Mouse (Mus musculus) spleen, adult 2 months (tissue): ENCODE measurements around the gene Mpv17l2. TPM values are rescaled to one million over a fixed set of nuclear protein-coding genes. Genes with fewer than 3 reads are reported as not detected.
A peak's percentile ranks its signal among the peaks of the same experiment; 100 is the strongest.

Experiments used
- DNase-seq, 2 experiments: peaks; one replicate each; pipeline versions ENCODE4 v3.0.0 to v3.0.0-alpha.2; 2012 to 2021; ENCODE audit warnings: low spot score in 2 of 2, low read depth in 1 of 2
- H3K27ac ChIP-seq: fragments of 200-500 bp; 2 replicates; pipeline ENCODE4 v1.5.1; 2012; ENCODE audit warnings: low read length, inconsistent platforms; ENCODE audit not compliant: insufficient read depth
- H3K27me3 ChIP-seq: fragments of 200-500 bp; 2 replicates; pipeline ENCODE4 v1.6.1; 2012; ENCODE audit warnings: mild to moderate bottlenecking, moderate library complexity, low read length, inconsistent platforms; ENCODE audit not compliant: control insufficient read depth, insufficient read depth
- H3K36me3 ChIP-seq: fragments of 200-500 bp; 2 replicates; pipeline ENCODE4 v1.6.1; 2012; ENCODE audit warnings: mild to moderate bottlenecking, low read length, inconsistent platforms; ENCODE audit not compliant: control insufficient read depth, insufficient read depth
- H3K4me1 ChIP-seq: fragments of 200-500 bp; 2 replicates; pipeline ENCODE4 v1.6.1; 2011; ENCODE audit warnings: inconsistent platforms; ENCODE audit not compliant: control insufficient read depth, insufficient read depth, insufficient read length
- H3K4me3 ChIP-seq: fragments of 200-500 bp; 2 replicates; pipeline ENCODE4 v1.5.1; 2011; ENCODE audit warnings: mild to moderate bottlenecking, inconsistent platforms; ENCODE audit not compliant: insufficient read depth, insufficient read length; ENCODE audit errors: extremely low read depth
- CTCF ChIP-seq: fragments of 200-500 bp; IDR thresholded peaks from 2 replicates; pipeline ENCODE4 v1.5.1; 2011; ENCODE audit warnings: mild to moderate bottlenecking, inconsistent platforms; ENCODE audit not compliant: insufficient read depth, insufficient read length, insufficient replicate concordance; ENCODE audit errors: extremely low read depth
- POLR2A ChIP-seq: fragments of 200-500 bp; IDR thresholded peaks from 2 replicates; pipeline ENCODE4 v1.6.1; 2011; ENCODE audit warnings: low read depth, low read length, inconsistent platforms
- WGBS: fragments of 180-500 bp; shearing (Covaris S2); methylation state at CpG from one replicate; pipeline ENCODE4 v1.1.7; 2018; 5-methylcytosine and 5-hydroxymethylcytosine counted together
- polyA plus RNA-seq: library from polyadenylated mRNA; depleted of rRNA; stranded (reverse); fragments of >200 nt; gene quantifications from 2 replicates; pipeline ENCODE4 v1.2.3, GENCODE M21; 2012

Gene Mpv17l2
- polyA plus RNA-seq, 1 experiment = 37.3 TPM

DNA sequence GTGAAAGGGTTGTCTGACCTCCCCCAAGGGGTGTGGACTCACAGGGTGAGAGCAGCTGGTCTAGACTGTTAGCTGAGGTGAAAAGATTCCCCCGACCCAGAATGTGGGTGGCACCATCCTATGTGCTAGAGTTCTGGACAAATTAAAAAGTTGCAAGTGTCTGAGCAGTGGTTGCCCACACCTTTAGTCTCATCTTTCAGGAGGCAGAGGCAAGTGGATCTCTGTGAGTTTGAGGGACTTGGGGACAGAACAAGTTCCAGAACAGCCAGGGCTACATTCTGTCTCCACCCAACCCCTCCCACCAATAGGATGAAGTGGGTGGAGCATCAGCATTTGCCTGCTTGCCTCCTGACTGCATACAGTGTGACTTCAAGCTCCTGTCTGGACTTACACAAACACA is 1.4 kb upstream of the Mpv17l2 start:
- DNase-seq = no peak
- no peak overlapping the region for H3K27ac ChIP-seq
- WGBS = 51% methylated on average over 1 of the region's 1 CpGs
- peaks cover 13% of the 10 kb centered on the region for H3K36me3 ChIP-seq
- H3K4me3 ChIP-seq = no peak overlapping the region
- TF ChIP-seq CTCF = no peak
- TF ChIP-seq POLR2A = no peak
- no peaks in the 10 kb centered on the region for H3K27me3 ChIP-seq
- peaks cover 18% of the 10 kb centered on the region for H3K4me1 ChIP-seq

DNA sequence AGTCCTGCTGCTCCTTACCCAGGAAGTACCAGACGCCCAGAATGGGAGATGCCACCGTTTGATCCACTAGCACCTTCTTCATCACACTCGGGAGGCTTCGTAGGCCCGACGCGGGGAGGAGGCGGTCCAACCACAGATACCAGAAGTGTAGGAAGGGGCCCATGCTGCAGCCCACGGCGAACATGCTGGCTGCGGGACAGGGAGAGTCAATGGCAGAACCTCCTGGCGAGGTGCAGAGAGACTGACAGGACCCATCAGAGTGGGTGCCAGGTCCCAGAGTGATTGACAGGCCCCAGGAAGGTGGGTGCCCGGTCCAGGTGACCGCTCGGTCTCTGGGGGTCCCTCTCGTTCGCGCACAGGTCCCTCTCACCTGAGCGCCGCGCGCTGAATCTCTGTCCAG is 396 bp downstream of the Mpv17l2 start:
- Histone ChIP-seq H3K36me3 (peaks cover 17% of the 10 kb centered on the region), H3K4me3 (peak overlapping the region; percentile 72), H3K4me1 (peaks cover 16% of the 10 kb centered on the region; the same call in 1 of the 2 replicates), H3K27me3 (no peaks in the 10 kb centered on the region), H3K27ac (peak overlapping the region; percentile 61)
- WGBS = 2% methylated on average over 22 of the region's 22 CpGs
- no peak for TF ChIP-seq POLR2A
- no peak for DNase-seq

DNA sequence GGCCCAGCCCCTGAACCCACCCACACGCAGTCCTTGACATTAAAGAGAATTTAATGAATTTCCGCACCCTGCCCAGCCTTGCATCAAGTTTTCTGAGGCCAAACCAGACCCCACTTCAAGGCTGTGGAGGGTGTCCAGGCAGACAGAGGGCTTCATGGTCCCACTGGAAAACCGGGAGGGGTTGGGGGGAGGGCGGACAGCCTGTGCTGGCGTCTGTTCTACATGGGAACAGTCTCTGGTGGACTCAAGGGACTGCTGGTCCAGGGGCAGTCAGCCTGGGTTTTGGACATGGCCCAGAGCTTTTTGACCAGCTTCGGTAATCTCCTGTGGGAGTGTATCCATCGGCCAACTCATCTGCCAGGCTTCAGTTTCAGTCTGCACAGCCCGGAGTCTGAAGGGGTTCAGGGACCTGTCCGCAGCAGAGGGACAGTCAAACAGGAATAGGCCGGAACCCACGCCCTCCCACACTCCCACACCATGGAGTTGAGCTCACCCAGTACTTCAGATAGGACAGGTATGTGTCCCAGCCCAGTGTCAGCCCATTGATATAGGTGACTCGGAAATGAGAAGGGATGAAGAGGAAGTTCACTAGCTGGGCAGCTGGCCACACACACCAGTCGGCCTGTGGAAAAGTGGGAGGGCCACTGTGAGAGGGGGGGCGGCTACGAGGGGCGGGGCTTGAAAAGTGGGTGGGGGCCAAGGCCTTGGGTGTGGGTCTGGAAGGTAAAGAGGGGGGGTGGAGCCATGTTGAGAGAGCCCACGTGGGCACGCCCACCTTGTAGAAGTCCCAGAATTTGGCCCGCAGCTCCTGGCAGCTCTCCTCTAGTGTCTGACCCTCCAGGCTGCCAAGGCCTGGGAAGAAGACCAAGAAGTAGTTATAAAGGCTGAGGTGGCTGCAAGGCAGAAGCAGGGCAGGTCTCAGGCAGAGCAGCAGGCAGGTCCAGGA is 1.9 kb downstream of the Mpv17l2 start:
- DNase-seq = no peak
- 84% methylated on average over 19 of the region's 19 CpGs for WGBS
- Histone ChIP-seq H3K36me3 (peaks cover 11% of the 10 kb centered on the region), H3K27ac (no peak overlapping the region), H3K4me3 (no peak overlapping the region), H3K4me1 (peaks cover 14% of the 10 kb centered on the region), H3K27me3 (no peaks in the 10 kb centered on the region)
- no peak for TF ChIP-seq POLR2A
- TF ChIP-seq CTCF = no peak

DNA sequence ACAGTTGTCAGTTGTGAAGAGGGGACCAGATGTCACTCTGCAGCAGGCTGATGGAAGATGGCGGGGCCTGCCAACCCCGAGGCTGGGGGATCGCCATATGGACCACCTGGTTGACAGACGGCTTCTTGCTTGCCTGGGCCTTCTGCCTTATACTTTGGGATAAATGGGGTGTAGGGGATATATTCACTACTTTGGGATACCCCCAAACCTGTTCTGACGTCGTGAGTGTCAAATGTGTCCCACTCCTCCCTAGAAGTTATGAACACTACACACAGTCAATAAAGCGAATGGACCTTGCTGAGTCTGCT is 2.5 kb downstream of the Mpv17l2 start:
- H3K27me3 ChIP-seq = no peaks in the 10 kb centered on the region
- H3K4me3 ChIP-seq = no peak overlapping the region
- H3K36me3 ChIP-seq = peaks cover 8% of the 10 kb centered on the region
- peaks cover 15% of the 10 kb centered on the region for H3K4me1 ChIP-seq
- TF ChIP-seq CTCF = no peak
- TF ChIP-seq POLR2A = no peak
- H3K27ac ChIP-seq = no peak overlapping the region
- 92% methylated on average over 7 of the region's 7 CpGs for WGBS
- DNase-seq = peak in 1 of 2 experiments; percentile 2

DNA sequence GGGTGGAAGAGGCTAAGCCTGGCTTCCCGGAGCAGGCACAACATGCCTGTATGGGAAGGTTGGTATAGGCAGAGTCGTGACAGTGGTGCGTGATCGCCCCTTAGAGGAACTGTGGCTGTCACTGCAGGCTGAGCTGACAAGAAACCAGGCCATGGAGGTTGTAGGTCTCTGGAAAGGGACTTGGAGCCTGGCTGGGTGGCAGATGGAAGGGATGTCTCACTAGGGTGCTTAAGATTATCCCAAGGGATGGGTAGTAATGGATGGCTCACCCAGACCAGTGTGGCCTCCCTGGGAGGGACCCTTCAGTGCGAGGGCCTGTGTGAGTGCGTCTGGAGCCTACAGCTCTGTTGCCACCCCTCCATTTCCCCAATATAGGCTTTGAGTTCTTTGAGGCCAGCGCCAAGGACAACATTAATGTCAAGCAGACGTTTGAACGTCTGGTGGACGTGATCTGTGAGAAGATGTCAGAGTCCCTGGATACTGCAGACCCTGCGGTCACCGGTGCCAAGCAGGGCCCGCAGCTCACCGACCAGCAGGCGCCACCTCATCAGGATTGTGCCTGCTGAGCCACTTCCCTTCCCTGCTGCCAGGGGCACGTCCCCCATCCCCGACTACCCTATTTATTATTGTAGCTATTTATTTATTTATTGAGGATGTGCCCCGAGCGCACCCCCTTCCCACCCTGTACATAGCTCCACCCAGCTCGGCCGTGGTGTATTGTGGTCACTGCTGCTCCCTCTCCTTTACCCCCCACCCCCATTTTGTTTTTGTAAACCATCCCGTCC is 3.0 kb downstream of the Mpv17l2 start:
- DNase-seq = peak in 1 of 2 experiments; percentile 20
- no peaks in the 10 kb centered on the region for H3K27me3 ChIP-seq
- 87% methylated on average over 22 of the region's 22 CpGs for WGBS
- H3K4me3 ChIP-seq = no peak overlapping the region
- H3K36me3 ChIP-seq = peaks cover 5% of the 10 kb centered on the region; the same call in 1 of the 2 replicates
- H3K27ac ChIP-seq = no peak overlapping the region
- TF ChIP-seq CTCF (peak; percentile 54; the same call in 1 of the 2 replicates), POLR2A (no peak)
- peaks cover 20% of the 10 kb centered on the region for H3K4me1 ChIP-seq

DNA sequence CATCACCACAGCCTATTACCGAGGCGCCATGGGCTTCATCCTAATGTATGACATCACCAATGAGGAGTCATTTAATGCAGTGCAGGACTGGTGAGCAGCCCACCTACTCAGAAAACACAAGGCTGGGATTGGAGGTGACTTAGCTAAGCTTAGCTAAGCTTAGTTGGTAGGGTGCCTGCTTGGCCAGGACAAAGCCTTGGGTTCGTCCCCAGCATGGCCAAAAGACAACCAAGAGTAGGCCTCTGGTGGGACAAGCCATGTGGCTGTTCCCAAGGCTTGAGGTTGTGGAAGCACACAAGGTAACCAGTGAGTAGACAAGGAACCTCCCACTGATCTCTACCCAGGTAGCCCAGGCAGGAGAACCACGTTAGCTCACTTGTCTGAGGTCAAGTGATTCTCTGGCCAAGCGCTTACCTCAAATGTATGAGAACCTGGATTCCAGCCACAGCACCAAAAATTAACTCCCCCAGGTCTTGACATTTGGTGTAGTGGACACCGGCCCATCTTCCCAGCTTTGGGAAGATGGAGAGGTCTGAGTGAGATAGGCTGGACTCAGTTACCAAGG is 4.2 kb downstream of the Mpv17l2 start:
- peaks cover 5% of the 10 kb centered on the region; the same call in 1 of the 2 replicates for H3K36me3 ChIP-seq
- no peak overlapping the region for H3K4me3 ChIP-seq
- H3K27ac ChIP-seq = no peak overlapping the region
- WGBS = 95% methylated on average over 6 of the region's 6 CpGs
- peak in 1 of 2 experiments; percentile 1 for DNase-seq
- peaks cover 21% of the 10 kb centered on the region for H3K4me1 ChIP-seq
- H3K27me3 ChIP-seq = no peaks in the 10 kb centered on the region
- TF ChIP-seq POLR2A = no peak
- no peak for TF ChIP-seq CTCF
